Mouse (Mus musculus) adrenal gland, postnatal 10 days (tissue): Measurements from ENCODE around the gene Traip. TPM values are rescaled to one million over a fixed set of nuclear protein-coding genes. Genes with fewer than 3 reads are reported as not detected.
A peak's percentile ranks its signal among the peaks of the same experiment; 100 is the strongest.

ENCODE experiments used
- DNase-seq: peaks from one replicate; pipeline ENCODE4 v3.0.0; 2021; ENCODE audit warnings: mixed read lengths
- total RNA-seq, 2 experiments: library from RNA; stranded (reverse); gene quantifications; 2 replicates each; pipeline ENCODE4 v1.2.3; 2021

The Traip gene
- total RNA-seq, 2 experiments from 2014 or later = 5.1 to 7.4 TPM

DNA sequence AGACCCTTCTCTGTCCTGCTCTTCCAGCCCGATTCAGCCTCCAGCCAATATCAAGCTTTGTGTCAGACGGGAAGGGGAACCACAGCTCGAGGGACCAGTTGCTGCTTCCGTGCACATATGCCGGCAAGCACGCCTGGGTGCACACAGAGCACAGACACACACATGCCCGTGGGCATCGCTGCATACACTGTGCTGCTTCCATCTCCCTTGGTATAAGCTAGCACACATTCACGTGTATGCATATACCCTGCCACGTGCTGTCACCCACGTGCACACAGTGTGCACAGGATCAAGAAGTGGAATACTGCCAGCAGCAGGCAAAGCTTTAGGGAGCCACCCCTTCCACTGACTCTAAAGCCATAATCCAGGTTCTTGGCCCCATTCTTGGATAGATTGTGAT lies 15.8 kb upstream of the Traip start:
- no peak for DNase-seq

DNA sequence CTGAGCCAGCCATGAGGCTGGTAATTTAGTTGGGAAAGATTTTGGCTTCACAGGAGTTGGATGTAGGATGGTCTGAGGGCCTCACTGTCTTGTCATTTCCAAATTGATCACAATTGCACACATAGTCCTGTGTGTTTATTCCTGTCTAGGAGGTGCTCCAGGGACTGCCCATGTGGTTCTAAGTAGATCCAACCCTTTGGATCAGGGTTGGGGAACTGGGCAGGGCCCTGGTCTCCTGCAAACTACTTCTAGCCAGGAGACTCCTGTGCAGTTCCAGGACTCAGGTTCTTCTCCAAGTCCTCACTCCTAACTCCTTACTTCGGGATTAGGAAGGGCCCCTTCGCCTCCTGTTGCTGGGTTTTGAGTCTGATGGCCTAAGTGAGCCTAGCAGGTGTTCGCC lies 14.6 kb upstream of the Traip start, which contains the start of gene Camkv:
Camkv (plus strand) TSS at position 301 of the 400 bp plus-strand sequence.
- no peak for DNase-seq

DNA sequence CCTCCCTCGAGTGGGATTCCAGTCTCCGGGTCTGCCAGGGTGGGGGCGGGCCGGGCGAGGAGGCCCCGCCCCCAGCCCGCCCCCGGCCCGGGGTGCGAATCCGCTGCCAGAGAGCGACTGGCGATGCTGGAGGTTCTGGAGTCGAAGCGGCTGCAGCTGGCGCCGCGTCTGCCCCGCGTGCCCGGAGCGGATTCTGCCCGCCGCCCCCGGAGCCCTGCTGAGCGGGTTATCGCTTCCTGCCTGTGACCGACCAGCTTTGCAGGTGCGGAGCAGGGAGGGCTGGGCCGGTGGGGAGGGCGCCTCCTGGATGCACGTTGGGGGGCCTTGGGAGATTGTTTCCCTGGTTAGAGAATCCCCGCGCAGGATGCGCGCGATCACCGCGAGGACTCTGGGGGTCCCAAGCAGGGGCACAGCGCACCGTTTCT lies 14.1 kb upstream of the Traip start:
- DNase-seq = peak; percentile 49

DNA sequence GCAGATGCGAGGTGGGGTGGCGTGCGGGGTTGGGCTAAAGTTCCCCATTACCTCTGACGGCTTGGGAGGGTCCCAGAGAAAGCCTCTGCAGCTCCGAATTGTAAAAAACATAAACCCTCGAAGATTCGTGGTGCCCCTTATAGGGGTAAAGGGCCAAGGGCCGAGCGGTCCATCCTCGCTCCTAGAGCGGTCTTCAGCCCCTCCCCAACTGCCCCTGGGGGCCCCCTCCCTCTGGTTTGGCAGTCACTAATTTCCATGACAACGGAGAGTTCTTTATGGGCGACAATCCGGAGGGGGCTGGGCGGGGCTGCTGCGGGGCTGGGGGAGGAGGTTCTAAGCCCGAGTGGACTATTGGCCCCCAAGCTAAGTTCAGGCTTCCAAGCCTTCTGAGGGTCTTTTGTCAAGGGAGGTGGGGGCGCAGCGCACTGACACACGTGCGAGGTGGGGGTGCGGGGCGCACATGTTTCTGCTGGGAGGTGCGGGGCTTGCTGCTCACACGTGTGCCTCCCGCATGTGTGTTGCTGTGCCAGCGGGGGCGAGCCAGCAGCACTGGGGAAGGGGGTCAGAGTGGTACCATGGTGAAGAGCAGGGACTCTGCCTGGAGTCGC lies 13.6 kb upstream of the Traip start:
- no peak for DNase-seq

DNA sequence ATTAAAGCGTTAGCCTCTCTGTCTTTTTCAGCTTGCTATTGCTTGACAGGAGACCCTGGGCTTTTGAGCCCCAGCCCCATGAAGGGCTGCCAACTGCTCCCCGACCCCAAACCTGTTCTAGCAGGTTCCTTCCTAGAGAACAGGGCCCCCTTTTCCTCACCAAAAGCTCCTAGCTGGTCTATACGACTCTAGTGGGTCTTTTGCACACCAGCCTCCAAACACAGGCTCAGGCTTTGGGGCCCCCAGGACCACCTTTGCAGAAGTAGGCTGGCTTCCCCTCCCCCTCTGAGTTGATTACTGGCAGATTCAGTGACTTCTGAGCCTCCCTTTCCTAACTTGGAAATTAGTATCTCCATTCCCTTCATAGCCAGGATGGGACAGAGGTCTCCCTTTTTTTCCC lies 13.1 kb upstream of the Traip start:
- no peak for DNase-seq

DNA sequence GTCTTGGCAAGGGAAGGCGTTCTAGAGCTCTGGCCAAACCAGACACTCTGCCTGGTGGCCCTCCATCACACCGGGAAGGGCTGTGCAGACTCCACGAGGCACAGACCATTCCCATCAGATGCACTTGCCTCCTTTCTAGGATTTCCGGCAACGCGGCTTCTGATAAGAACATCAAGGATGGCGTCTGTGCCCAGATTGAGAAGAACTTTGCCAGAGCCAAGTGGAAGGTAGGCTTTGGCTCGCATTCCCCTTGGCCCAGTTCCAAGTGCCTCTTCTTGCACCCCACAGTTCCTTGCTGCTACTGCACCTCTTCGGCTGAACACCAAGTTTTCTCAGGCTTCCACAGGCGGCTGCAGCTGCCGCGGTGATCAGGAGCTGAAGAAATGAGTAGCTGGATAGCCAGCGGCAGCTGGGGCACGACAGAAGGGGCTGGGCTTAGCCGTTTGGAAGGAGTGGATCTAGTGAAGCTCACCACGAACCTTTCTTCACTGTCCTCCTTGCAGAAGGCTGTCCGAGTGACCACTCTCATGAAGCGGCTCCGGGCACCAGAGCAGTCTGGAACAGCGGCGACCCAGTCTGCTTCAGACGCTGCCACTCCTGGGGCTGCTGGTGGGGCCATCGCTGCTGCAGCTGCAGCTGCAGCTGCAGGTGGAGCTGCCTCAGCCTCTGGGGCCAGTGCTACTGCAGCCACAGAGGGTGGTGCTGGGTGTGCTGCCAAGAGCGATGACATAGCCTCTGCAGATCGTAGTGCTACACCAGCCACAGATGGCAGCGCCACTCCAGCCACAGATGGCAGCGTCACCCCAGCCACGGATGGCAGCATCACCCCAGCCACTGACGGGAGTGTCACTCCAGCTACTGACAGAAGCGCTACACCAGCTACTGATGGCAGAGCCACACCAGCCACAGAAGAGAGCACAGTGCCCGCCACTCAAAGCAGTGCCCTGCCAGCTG lies 2.4 kb upstream of the Traip start:
- DNase-seq = no peak

DNA sequence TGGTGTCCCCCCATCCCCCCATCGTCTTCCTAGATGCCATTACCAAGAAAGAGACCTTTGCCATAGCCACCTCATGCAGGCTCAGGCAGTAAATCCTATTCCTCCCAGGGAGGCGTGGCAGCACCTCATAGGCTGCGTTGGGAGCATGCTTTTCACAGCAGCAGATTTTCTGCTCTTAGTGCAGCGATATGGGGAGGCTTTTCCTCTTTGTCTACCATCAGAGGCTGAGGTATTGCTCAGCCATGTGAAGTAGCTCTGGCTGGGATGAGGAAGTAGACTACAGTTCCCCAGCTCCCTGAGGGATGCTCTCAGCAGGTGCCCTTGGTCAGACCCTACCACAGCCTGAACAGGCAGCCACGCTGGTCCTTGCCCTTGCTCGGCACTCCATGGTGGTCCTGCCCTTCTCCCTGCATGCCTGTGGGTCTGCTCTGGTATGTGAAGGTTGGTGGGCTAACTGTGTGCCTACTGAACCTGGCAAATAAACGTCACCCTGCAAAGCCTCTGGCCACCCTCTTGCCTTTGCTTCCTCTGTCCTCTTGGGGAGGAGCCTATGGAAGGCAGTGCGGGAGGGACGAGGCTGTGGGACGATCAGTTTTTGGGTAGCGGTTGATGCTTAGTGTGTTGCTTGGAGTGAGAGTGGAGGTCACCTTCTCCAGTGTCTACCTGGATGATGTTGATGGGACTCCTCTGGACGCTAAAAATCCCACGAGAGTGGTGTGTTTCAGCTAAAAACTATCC lies 583 bp upstream of the Traip start:
- DNase-seq = no peak

DNA sequence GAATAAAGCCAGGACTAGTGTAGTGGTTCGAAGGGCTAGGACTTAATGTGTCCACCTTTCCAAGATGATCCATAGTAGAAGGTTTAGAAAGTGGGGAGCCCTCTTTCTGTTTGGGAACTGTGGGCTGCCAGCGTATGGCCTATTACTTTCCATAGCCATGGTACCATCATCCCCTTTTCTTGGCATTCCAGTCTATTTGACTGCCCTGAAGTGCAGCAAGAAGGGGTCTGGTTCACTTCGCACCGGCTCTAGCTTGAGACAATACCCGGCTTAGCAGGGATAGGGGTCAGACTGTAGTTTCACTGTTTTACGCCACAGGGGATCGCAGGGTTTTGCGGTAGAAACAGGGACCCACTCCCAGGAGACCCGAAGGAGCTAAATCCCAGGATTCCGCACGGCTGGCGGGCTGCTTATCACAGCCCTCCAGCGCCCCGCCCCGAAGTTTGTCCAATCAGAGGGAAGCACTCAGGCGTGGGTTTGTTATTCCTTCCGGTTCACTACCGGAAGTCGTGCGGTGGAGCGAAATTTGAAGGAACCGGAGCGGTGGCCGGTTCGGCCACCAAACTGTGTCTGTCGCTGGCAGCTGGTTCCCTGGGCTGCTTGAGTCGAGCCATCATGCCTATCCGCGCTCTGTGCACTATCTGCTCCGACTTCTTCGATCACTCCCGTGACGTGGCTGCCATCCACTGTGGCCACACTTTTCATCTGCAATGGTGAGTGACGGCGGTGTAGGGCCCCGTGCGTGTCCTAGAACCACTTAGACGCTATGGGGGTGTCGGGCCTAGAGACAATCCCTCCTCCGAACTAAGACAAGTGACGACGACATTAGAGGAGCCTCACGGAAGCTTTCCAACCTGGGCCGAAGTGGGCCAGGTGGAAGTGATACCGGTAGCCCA lies 772 bp downstream of the Traip start:
- peak; percentile 95 for DNase-seq

DNA sequence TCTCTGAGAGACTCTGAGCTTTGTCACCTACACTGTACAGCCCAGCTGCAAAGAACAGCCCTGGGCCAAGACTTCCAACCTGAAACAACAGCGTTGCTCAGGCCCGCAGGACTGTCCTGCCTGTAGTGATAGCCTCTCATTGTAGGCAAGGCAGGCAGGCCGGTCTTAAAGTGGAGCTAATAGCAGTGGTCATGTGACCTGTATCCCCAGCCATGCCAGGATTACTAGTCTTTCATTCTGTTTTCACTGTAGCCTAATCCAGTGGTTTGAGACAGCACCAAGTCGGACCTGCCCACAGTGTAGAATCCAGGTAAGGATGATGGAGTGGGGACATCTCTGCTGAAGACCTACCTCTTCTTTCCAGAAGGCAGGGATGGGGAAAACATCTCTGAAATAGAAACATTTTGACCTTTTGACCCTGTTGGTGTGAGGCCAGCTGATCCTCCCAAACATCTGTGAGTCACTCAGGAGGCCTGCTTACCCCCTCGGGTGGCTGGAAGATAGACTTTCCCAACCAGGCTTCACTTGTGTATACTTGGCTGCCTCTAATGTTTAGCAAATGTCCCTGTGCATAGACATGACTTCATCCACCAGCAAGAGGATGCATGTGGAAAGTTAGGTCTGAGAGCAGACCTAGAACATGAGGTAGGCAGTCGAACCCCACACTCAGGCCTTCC lies 5.8 kb downstream of the Traip start:
- no peak for DNase-seq

DNA sequence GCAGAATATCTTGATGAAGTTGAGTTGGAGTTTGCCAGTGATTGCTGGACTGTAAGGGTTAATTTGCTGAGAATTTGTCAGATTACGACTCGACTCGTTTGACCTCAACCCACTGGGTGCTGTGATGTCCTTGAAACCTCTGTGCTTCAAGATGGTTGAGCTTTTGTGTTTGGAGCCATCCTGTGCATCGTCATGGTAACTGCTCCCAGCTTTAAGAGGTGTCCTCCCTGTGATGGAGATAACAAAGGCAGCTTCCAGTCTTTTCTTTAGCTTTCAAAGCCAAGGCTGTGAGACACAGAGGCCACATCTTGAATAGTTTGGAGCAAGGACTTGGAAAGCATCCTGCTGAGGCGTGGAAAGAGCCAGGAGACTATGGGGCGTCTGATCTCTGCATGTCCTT lies 7.2 kb downstream of the Traip start:
- no peak for DNase-seq

DNA sequence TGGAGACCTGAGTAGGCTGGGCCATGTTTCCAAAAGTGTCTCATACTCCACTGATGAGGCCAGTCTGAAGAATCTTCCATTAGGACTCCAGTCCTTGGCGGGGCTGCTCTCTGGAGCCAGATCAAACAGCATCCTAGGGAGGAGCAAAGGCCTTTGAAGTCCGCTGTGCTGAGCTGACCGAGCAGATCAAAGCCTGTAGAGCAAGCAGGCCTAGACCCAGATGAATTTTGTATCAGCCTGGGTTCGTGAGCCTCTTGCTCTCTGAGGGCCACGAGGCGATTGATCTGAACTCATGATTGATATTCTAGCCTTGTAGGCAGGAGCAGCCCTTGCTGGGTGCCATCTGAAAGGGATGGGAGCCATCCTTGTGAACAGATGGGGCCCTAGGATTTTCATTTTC lies 10.0 kb downstream of the Traip start:
- peak; percentile 57 for DNase-seq

DNA sequence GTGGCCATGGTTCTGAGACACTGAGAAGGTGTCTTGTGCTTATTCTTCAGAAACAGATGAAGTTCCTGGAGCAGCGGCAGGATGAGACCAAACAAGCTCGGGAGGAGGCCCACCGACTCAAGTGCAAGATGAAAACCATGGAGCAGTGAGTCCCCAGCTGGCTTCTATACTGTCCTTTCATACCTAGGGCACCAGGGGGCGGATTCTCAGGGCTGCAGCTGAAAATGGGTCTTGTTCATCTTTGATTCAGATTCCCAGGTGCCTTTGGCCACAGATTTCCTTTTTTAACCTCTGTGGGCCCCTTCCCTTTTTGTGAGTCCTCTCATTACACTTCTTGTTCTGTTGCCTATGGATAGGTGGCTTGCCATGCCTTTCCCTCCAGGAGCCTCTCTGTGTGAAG lies 11.0 kb downstream of the Traip start:
- DNase-seq = no peak

DNA sequence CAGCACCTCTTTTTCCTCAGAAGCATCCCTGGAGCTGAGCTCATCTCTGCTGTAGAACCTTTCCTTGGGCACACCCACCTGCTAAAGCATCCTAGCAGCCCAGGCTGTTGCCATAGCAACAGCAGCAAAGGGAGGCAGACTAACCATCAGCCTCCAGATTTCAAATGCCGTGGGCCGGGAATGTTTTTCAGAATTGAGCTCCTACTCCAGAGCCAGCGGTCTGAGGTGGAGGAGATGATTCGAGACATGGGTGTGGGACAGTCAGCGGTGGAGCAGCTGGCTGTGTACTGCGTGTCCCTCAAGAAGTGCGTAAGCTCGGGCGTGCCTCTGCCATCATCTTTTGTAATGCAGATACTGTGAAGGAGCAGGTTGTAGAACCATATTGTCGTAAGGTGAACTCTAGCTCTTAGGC lies 11.4 kb downstream of the Traip start:
- DNase-seq = no peak

DNA sequence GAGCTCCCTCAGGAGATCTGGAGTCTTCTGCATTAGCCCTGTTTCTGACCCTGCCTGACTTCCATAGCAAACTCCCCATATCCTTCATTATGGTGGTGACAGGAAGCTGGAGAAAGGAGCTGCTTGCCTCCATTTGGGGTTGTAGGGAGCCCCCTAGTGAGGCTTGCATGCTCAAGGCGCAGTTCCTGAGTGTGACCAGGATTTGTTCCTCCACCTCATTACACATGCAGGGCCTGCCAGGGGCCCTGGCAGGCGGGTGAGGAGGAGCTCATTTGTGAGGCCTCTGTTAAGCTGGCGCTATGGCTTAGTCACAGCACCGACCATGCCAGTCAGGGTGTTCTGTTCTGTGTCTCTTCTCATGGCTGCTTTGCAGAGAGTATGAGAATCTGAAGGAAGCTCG lies 11.9 kb downstream of the Traip start:
- peak; percentile 47 for DNase-seq

DNA sequence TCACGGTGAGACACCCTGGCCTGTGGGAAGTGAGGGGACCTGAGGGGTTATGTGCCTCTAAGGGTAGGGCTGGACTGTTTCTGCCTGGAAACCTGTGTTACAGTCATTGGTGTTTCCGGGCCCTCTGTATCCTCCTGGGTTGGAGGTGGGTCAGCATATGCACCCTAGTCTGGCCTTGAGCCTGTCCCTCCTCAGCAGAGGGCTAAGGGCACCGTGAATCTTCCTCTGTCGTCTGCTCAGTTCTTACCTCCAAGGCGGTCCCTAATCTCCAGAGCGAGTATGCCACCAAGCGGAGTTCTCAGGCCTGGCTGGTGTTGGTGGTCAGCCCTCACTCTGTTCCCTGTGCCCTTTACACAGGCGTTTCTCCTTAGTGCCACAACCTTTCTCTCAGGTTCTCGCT lies 13.0 kb downstream of the Traip start:
- no peak for DNase-seq

DNA sequence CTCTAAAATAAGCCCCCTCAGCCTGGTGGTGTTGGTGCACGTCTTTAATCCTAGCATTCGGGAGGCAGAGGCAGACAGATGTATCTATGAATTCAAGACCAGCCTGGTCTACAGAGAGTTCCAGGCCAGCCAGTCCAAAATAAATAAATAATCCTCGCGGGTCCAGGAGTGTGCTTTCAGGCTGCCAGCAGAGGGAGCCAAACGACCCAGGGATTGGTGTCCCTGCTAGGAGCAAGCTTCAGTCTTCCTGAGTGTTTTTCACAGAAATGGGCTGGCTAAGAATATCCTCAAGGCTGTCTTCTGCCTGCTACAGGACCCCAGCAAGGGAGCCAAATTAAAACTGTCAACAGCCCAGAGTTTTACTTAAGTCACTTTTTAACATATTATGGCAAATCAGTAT lies 13.8 kb downstream of the Traip start:
- peak; percentile 93 for DNase-seq

DNA sequence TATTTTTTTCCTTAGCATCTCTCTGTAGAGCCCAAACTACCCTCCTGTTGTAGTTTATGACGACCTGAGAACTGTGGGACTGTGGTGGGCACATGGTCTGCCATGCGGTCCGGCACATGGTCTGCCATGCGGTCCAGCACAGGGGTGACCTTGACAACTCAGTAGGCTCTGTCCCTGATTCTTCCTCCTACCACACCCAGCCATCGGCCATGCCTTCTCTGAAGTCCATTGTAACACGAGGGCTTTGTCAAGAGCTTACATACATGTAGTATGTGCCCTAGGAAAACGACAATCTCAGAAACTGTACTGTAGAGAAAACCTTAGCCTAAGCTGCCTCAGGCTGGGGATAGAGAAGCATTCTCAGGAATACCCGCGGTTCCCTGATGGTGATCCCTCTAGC lies 14.7 kb downstream of the Traip start:
- DNase-seq = no peak

DNA sequence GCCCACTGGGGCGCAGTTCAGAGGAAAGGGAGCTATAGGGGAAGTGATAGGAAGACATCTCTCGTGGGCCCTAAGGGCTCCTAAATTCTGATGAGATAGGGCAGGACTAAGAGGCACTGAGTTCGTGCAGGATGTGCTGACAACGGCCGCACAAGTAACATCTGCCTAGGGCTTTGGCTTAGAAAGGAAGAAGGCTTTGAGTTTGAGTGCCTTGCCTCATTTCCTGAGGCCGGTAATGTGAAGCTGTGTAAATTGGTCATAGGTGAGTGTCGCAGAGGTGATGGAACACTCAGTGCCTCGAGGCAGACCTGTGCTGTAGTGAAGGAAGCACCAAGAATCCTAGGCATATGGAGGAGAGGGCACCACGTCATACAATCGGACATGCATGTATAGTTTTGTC lies 16.7 kb downstream of the Traip start:
- no peak for DNase-seq

DNA sequence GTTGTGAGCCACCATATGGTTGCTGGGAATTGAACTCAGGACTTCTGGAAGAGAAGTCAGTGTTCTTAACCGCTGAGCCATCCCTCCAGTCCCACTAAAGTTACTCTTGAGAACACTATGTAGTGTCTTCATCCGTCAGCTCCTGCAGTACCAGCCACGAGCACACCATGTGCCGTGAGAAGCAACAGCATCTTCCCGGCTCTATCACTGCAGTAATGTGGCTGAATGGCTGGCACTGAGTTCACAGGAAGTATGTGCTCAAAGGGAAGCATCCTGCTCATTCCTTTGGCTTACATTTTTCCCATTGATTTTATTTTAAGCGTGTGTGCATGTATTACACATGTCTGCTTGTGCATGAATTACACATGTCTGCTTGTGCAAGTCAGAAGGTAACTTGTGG lies 17.5 kb downstream of the Traip start:
- no peak for DNase-seq

DNA sequence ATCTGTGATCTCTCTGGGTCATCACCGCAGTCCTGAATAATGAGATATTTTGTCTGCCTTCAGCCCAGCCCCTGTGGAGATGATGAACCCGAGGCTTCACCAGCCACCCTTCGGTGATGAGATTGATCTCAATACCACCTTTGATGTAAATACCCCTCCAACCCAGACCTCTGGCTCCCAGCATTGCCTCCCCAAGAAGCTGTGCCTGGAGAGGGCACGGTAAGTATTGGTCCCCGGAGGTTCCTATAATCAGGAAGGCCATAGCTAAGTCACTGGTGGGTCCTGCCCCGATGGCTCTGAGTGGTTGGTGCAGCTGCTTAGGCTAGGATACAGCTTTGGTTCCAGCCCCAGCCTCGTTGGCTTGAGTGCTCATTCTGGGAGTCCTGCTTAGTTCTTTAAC lies 18.6 kb downstream of the Traip start:
- DNase-seq = no peak

DNA sequence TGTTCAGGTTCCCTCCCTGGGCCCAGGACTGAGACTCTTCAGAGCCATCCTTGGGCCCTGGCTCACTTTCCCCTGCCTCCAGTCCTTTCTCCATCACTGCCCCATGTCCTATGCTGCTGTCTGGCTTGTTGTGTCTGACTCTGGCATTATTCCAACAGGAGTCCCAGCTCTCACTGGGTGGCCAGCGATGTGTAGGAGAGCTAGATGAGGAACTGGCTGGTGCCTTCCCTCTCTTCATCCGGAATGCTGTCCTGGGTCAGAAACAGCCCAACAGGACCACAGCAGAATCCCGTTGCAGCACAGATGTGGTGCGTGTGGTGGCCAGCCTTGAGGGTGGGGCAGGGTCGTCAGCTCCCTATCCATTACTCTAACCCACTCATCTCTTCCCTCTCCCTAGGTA lies 20.4 kb downstream of the Traip start:
- DNase-seq = no peak
